In genomic region chr16:14892492-14892891, GRCm38 (mm10) we compare ENCODE assay signal across 35 mouse cellular contexts. TPM values are rescaled to one million over a fixed set of nuclear protein-coding genes. Genes with fewer than 3 reads are reported as not detected.
"Had no signal": no experiment of that assay in that cellular context is flagged by ENCODE, and none has a peak within 500 bp of the region (broad histone marks: within the 10 kb centered on the region; RNA-seq: fewer than 3 reads in every experiment).

No protein-coding gene starts in this region.

- H3K9me3 ChIP-seq: heart, embryonic 10.5 days; heart, embryonic 12.5 days; heart, embryonic 13.5 days; heart, embryonic 15.5 days; hindbrain, embryonic 10.5 days; hindbrain, embryonic 12.5 days; hindbrain, embryonic 13.5 days; hindbrain, embryonic 15.5 days; intestine, embryonic 15.5 days; kidney, embryonic 15.5 days had no signal

- H3K27me3 ChIP-seq: heart, embryonic 12.5 days; heart, embryonic 13.5 days; heart, embryonic 15.5 days; hindbrain, embryonic 12.5 days; hindbrain, embryonic 13.5 days; hindbrain, embryonic 15.5 days; intestine, embryonic 15.5 days; kidney, embryonic 15.5 days had no signal

- H3K4me1 ChIP-seq: hindbrain, embryonic 10.5 days; hindbrain, embryonic 12.5 days; hindbrain, embryonic 13.5 days; hindbrain, embryonic 15.5 days had no signal

- H3K4me3 ChIP-seq: heart, adult 2 months; heart, embryonic 10.5 days; heart, embryonic 12.5 days; heart, embryonic 13.5 days; heart, embryonic 15.5 days; hindbrain, embryonic 10.5 days; hindbrain, embryonic 12.5 days; hindbrain, embryonic 13.5 days; hindbrain, embryonic 15.5 days; intestine, embryonic 15.5 days; kidney, embryonic 15.5 days; layer of hippocampus, adult 2 months had no signal

- DNase-seq: heart, adult 2 months; heart, postnatal 10 days; heart, postnatal 14 days; heart, postnatal 36 days; heart, postnatal 4 days; kidney, adult 11 months; kidney, adult 18-20 months; kidney, adult 2 months; kidney, adult 8-10 months; kidney, adult 9 months; kidney, postnatal 10 days; kidney, postnatal 14 days; kidney, postnatal 25 days; kidney, postnatal 36 days; kidney, postnatal 4 days; layer of hippocampus, adult 9-11 months had no signal

- H3K27ac ChIP-seq: heart, adult 2 months; heart, embryonic 10.5 days; heart, embryonic 13.5 days; heart, embryonic 15.5 days; hindbrain, embryonic 10.5 days; hindbrain, embryonic 12.5 days; hindbrain, embryonic 13.5 days; hindbrain, embryonic 14.5 days; hindbrain, embryonic 15.5 days; hindbrain, postnatal 0 days; intestine, embryonic 15.5 days; kidney, embryonic 15.5 days; kidney, postnatal 0 days; layer of hippocampus, adult 2 months had no signal

- H3K9ac ChIP-seq: heart, embryonic 12.5 days; heart, embryonic 13.5 days; heart, embryonic 15.5 days; hindbrain, embryonic 12.5 days; hindbrain, embryonic 13.5 days; hindbrain, embryonic 14.5 days; hindbrain, embryonic 15.5 days; intestine, embryonic 15.5 days; kidney, embryonic 15.5 days had no signal

- ATAC-seq: hindbrain, embryonic 16.5 days; hindbrain, postnatal 0 days; inflammation-experienced regulatory T-cells, adult 6 months; intestine, embryonic 15.5 days; intestine, embryonic 16.5 days; intestine, postnatal 0 days had no signal

- H3K4me2 ChIP-seq: heart, embryonic 11.5 days; heart, embryonic 12.5 days; heart, embryonic 13.5 days; heart, embryonic 15.5 days; hindbrain, embryonic 12.5 days; hindbrain, embryonic 13.5 days; hindbrain, embryonic 14.5 days; hindbrain, embryonic 15.5 days; intestine, embryonic 15.5 days; kidney, embryonic 15.5 days had no signal

- H3K36me3 ChIP-seq: heart, embryonic 10.5 days; heart, embryonic 12.5 days; heart, embryonic 13.5 days; heart, embryonic 15.5 days; hindbrain, embryonic 10.5 days; hindbrain, embryonic 12.5 days; hindbrain, embryonic 13.5 days; hindbrain, embryonic 15.5 days; intestine, embryonic 15.5 days; kidney, embryonic 15.5 days had no signal

RNA-seq across cellular contexts. Expression of gene Efcab1, which starts 13.9 kb away (rescaled TPM):
- polyA plus RNA-seq: inflammation-experienced regulatory T-cells, adult 6 months had no signal
